Mouse (Mus musculus) CD8-positive naive resting alpha-beta T cell, adult 2 months (primary cell): ENCODE data around the gene Lrrc61.
"Not testable (repeated sequence)": the region's sequence is repeated elsewhere in the genome, so short reads cannot be mapped to it uniquely, and the experiment has no call there.

Experiments used
- DNase-seq, 2 experiments: peaks; one replicate each; pipeline ENCODE4 v3.0.0; 2022; ENCODE audit warnings: low read depth in 2 of 2, low spot score in 2 of 2

Lrrc61 gene

DNA sequence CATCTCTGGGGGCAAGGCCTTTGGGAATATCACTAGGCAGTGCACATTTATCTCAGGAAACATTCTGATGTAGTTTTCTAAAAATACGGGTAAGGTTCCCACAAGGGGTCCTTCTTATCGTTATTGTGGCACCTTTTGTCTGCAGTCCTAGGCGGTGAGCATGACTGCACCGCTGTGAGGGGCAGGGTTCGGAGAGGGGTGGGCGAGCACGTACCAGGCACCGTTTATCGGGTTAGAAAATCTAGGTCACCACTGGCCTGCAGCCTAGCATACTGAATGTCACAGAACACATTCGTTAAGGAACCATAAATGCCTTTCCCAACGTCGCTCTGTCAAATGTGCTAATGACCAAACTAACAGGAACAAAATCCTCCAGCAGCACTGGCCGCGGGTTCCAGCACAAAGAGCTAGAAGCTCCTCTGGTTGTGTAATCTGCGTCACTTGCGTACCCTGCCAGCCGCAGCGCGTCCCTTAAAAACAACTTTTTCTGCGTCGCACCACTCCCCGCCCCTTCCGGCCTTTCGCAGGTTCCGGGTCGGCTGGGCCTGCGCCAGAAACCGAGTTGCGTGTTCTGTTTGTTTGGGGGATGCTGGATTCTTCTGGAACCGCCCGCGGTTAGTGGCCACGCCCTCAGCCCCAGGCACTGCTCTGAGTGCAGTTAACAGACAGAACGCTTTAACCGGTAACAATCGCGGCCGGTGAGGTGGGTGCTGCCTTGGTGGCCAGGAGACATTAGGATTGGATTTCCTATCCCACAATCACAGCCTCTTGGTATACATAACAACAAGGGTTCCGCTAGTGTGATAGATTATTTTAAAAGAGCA is at the start of gene Lrrc61:
Gene Lrrc61, plus strand, starts transcription at position 517 of the 824 bp plus-strand sequence.
- DNase-seq = peak; percentile 97 to 98

DNA sequence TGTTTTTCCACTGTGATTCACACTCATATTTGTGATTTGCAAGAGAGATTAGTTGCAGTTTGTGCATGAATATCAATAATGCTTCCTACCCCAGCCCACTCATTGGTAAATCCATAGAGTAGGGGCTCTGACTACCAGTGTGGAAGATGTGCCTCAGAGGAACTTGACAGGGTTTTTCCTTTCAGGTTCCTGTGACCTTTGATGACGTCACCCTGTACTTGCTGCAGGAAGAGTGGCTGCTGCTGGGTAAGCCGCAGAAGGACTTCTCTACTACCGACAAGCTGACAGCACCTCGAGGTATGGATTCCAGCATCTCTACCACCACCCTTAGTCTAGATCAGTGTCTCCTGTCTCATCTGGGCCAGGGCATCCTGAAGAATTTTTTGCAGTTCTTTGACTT is 46.5 kb upstream of the Lrrc61 start:
- no peak for DNase-seq

GRCm38 (mm10) chr6:48510426-48510825 is 44.2 kb upstream of the Lrrc61 start:
- DNase-seq = no peak

DNA sequence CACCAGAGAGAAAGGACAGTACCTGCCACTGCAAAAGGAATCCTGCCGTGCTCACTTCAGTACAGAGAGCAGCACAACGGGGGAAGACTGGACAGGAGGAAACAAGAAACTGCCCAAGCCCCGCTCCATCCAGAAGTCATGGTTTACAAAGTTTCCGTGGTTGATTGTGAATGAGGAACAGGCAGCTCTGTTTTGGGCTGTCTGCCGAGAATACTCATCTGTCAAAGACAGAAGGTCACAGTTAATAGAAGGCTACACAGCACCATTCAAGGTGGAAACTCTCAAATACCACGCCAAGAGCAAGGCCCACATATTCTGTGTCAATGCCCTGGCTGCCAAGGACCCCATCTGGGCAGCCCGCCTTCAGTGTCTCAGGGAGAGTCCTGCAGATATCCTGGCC is 42.7 kb upstream of the Lrrc61 start:
- DNase-seq = no peak

- DNase-seq = not testable (repeated sequence)
These were observed 29.7 kb upstream of the Lrrc61 start for GRCm38 (mm10) chr6:48524882-48525281.

DNA sequence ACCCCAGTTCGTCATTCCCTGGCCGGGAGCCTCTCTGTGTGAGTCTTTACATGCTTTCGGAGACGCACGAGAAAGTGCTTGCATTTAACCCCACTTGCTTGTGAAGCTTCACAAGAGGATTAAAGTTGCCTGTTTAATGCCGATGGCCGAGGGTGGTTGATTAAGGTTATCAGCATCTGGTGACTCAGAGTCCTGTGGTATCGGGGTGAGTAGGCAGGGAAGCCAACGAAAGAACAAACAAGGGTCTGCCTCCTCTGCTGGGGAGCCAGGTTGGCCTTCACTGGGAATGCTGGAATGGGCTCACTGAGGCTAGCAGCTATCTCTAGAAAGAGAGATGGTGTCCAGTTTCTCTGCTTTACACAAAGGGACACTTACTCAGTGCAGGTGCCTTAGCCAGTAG is 26.7 kb upstream of the Lrrc61 start:
- no peak for DNase-seq

- DNase-seq = no peak
These were observed 25.3 kb upstream of the Lrrc61 start for GRCm38 (mm10) chr6:48529261-48529660.

- no peak for DNase-seq
These were observed 24.6 kb upstream of the Lrrc61 start for GRCm38 (mm10) chr6:48529871-48530440.

DNA sequence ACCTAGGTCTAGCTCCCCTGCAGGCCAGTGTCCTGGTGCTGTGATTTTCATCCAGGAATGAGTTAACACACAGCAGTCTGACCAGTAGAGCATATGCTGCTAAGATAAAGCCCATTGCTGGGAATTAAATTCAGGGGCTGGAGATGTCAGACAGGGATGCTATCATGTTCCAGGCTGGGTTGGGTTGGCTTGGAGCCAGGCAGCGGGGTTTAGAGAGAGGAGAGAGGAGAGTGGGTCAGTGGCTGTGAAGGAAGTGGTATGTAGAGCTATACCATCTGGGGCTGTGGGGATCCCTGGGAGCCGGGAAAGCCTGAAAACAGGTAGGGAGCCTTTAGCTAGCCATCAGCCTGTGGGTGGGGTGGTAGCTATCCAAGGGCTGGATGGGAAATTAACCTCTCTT is 23.7 kb upstream of the Lrrc61 start:
- no peak for DNase-seq

DNA sequence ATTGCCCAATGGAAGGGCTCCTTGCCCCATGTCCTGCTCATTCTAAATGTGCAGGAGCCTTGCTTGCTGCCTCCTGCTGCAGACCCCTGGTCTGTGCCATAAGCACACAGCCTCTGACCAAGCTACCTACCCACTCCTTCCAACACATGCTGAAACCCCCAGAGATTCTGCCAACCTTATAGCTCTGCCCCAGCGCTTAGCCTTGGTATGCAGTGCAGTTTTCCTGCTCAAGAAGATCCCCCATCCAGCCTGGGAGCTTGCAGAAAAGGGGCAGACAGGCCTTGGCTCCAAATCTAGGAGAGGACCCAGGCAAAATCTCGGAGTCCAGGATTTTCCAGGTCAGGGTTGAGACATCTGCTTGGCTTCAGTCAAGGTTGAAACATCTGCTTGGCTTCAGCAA is 21.1 kb upstream of the Lrrc61 start:
- no peak for DNase-seq

DNA sequence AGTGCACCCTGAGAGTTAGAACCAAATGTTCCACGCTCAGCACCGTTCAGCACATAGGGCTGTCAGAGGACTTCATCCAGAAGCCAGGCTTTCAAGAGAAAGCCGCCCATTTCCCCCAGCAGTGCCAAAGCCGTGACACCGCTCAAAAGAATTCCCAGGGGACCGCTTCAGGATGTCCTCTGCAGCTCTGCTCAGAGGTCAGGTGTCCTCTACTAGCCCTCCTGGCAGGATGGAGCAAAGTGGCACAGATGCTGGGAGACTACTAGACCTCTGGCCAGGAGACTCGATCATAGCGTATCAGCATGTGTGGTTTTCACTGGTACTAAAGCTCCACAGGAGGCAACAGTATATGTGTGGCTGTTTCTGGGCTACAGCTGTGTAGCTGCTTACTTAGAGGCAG is 19.7 kb upstream of the Lrrc61 start:
- DNase-seq = no peak

DNA sequence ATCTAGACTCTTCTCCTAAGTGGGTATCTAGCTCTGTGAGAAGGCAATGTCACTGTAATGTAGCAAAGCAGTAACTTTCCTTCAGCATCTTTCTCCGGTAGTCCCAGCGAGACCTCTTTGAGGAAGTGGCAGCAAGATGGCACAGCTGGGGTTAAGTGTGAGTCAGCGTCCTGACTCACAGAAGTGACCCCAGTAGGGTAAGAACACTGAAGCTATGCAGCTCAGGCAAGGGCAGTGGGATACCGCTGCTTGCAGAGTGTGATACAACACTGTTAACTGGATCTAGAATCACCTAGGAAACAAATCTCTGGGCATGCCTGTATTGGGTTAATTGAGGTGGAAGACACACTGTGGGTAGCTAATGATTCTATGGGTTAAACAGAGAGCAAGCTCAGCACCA is 18.5 kb upstream of the Lrrc61 start:
- no peak for DNase-seq

GRCm38 (mm10) chr6:48537105-48537954 is 17.3 kb upstream of the Lrrc61 start, which contains the start of gene Atp6v0e2:
TSS of gene Atp6v0e2 (plus strand) at chr6:48537615.
- no peak for DNase-seq

- DNase-seq = peak; percentile 65 to 75
These were observed 15.5 kb upstream of the Lrrc61 start for GRCm38 (mm10) chr6:48538841-48539737.

GRCm38 (mm10) chr6:48539860-48540259 is 14.7 kb upstream of the Lrrc61 start:
- no peak for DNase-seq

- DNase-seq = no peak
These were observed 13.9 kb upstream of the Lrrc61 start for GRCm38 (mm10) chr6:48540721-48541120.

DNA sequence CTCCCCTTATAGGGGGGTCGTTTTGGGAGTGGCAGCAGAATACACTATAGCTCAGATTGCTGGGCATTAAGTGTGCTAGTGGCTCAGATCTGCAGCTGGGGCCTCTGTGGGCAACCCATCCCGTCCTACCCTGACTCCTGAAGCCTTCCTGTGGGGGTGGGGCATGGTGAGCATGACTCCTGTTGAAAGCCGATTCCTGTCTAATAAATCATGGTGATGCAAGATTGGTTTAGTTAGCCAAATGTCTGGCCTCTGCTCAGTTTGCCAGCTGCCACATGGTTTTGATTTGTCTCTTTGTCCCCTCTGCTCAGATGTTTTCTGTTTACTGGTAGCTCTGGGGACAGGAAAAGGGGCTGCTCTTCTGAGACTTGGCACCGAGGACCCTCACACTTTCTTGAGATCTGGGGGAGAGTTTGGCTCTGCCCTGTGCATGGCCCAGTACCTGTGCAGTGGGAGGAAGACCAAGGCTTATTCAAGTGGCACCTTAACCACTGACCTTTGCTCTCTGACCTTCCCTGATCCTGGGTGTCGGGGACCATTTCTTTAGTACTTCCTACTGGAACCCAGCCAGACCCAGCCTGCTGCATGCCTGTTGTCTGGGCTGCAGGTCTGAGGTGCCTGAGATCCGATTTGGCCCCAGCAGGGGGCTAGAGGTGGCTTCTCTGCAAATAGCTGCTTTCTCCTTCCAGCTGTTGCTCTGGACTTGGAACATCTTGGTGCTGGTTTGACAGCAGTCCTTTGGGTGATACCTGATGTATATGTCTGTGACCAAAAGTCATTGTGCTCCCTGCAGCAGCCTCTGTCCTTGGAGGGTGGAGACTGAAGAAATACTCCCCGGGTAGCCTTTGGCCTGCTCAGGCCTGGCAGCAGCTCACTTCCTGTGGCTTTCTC is 12.8 kb upstream of the Lrrc61 start:
- DNase-seq = no peak

- no peak for DNase-seq
These were observed 12.0 kb upstream of the Lrrc61 start for GRCm38 (mm10) chr6:48542631-48543030.

GRCm38 (mm10) chr6:48545251-48545650 is 9.3 kb upstream of the Lrrc61 start:
- no peak for DNase-seq

DNA sequence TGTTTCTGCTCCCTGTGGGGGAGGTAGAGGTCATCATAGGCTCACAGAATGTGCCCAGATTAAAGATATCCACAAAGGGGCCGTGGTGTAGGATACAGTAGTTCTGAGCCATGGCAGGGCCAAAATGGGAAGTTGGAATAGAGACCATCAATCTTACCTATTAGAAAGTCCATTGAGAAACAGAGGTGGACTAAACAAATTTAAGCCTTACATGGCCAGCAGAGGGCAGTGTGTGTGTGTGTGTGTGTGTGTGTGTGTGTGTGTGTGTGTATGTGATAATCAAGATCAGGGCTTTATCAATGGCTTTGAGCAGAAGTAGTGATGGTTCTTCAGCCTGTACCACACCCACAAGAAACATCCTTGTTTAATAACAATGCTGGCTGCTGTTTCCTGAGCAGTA is 8.3 kb upstream of the Lrrc61 start:
- peak; percentile 35 to 39 for DNase-seq
